Mouse (Mus musculus): ENCODE results near the gene Rab3il1.

GRCm38 (mm10) chr19:9979156-9979555, 22.3 kb upstream of the Rab3il1 start:
- TF ChIP-seq CTCF (IDR thresholded peaks at IDR 0.05; ENCODE audit: insufficient read depth, low read length): no peak
- no peak for TF ChIP-seq POLR2A (IDR thresholded peaks at IDR 0.05; ENCODE audit: borderline replicate concordance, extremely low read depth, low read depth, low read length)
